Mouse (Mus musculus): ENCODE data around the gene Gm609. TPM values are rescaled to one million over a fixed set of nuclear protein-coding genes. Genes with fewer than 3 reads are reported as not detected.

Gene Gm609
- total RNA-seq, 2 experiments from 2014 or later: 0.08 to 0.23 TPM

GRCm38 (mm10) chr16:45408425-45409063 lies 84.2 kb downstream of the Gm609 start, which contains the start of gene Cd200:
Gene Cd200, minus strand, starts transcription at chr16:45409053.
- peak; percentile 37 for TF ChIP-seq CTCF (IDR thresholded peaks at IDR 0.05)
- intact Hi-C loops (cut with DNase I): loop anchor here (5.0 kb wide), 2 partner anchors 46 to 76 kb away; no protein-coding TSS in a partner anchor
- H3K27ac ChIP-seq: peak within 1 kb of the TSS; percentile 93
- H3K4me3 ChIP-seq: peak within 1 kb of the TSS; percentile 68
- peak; percentile 52 for DNase-seq

GRCm38 (mm10) chr16:45407645-45408400 lies 84.9 kb downstream of the Gm609 start:
- no peak for TF ChIP-seq CTCF (IDR thresholded peaks at IDR 0.05)
- peak overlapping the region; percentile 93 for H3K27ac ChIP-seq
- intact Hi-C loops (cut with DNase I): loop anchor here (5.0 kb wide), 2 partner anchors 46 to 76 kb away; no protein-coding TSS in a partner anchor
- H3K4me3 ChIP-seq: peak overlapping the region; percentile 68
- DNase-seq: no peak

- TF ChIP-seq CTCF (IDR thresholded peaks at IDR 0.05): no peak
- peak overlapping the region; percentile 68 for H3K4me3 ChIP-seq
- no peak for DNase-seq
- H3K27ac ChIP-seq: peak overlapping the region; percentile 93
- intact Hi-C loops (cut with DNase I): loop anchor here (5.0 kb wide), 2 partner anchors 45 to 75 kb away; no protein-coding TSS in a partner anchor
Observed at GRCm38 (mm10) chr16:45407091-45407490, 85.7 kb downstream of the Gm609 start.

- H3K27ac ChIP-seq: peak overlapping the region; percentile 73
- TF ChIP-seq CTCF (IDR thresholded peaks at IDR 0.05): no peak
- no peak for DNase-seq
Observed at GRCm38 (mm10) chr16:45402951-45403350, 89.8 kb downstream of the Gm609 start.

GRCm38 (mm10) chr16:45402036-45402435 lies 90.7 kb downstream of the Gm609 start:
- intact Hi-C loops (cut with DNase I): no loop called here
- TF ChIP-seq CTCF (IDR thresholded peaks at IDR 0.05): no peak
- H3K4me3 ChIP-seq: peak overlapping the region; percentile 50
- no peak for DNase-seq
- peak overlapping the region; percentile 73 for H3K27ac ChIP-seq

More at GRCm38 (mm10) chr16:45402951-45403350, 89.8 kb downstream of the Gm609 start:
- intact Hi-C loops (cut with DNase I): no loop called here
- peak overlapping the region; percentile 50 for H3K4me3 ChIP-seq

GRCm38 (mm10) chr16:45399947-45400555 lies 92.7 kb downstream of the Gm609 start:
- Histone ChIP-seq H3K4me3 (peak overlapping the region; percentile 49), H3K27ac (peak overlapping the region; percentile 73)
- intact Hi-C loops (cut with DNase I): no loop called here
- no peak for DNase-seq
- TF ChIP-seq CTCF (IDR thresholded peaks at IDR 0.05): no peak

- intact Hi-C loops (cut with DNase I): no loop called here
- no peak for TF ChIP-seq CTCF (IDR thresholded peaks at IDR 0.05)
- DNase-seq: peak; percentile 22
- Histone ChIP-seq H3K27ac (peak overlapping the region; percentile 73), H3K4me3 (peak overlapping the region; percentile 49)
Observed at GRCm38 (mm10) chr16:45399411-45399810, 93.4 kb downstream of the Gm609 start.

- Histone ChIP-seq H3K4me3 (no peak overlapping the region; the same call in 1 of the 2 replicates), H3K27ac (no peak overlapping the region)
- no peak for TF ChIP-seq CTCF (IDR thresholded peaks at IDR 0.05)
- intact Hi-C loops (cut with DNase I): no loop called here
- DNase-seq: no peak
Observed at GRCm38 (mm10) chr16:45397440-45397839, 95.3 kb downstream of the Gm609 start.

GRCm38 (mm10) chr16:45392246-45392645 lies 100.5 kb downstream of the Gm609 start:
- no peak overlapping the region; the same call in 1 of the 2 replicates for H3K27ac ChIP-seq
- H3K4me3 ChIP-seq: no peak overlapping the region
- no peak for TF ChIP-seq CTCF (IDR thresholded peaks at IDR 0.05)
- DNase-seq: no peak
- intact Hi-C loops (cut with DNase I): no loop called here

- Histone ChIP-seq H3K27ac (no peak overlapping the region), H3K4me3 (no peak overlapping the region)
- no peak for TF ChIP-seq CTCF (IDR thresholded peaks at IDR 0.05)
- intact Hi-C loops (cut with DNase I): no loop called here
- no peak for DNase-seq
Observed at GRCm38 (mm10) chr16:45391680-45392079, 101.1 kb downstream of the Gm609 start.

GRCm38 (mm10) chr16:45390286-45390956 lies 102.3 kb downstream of the Gm609 start:
- Histone ChIP-seq H3K4me3 (no peak overlapping the region), H3K27ac (no peak overlapping the region)
- DNase-seq: no peak
- no peak for TF ChIP-seq CTCF (IDR thresholded peaks at IDR 0.05)
- intact Hi-C loops (cut with DNase I): no loop called here

GRCm38 (mm10) chr16:45389833-45390232 lies 102.9 kb downstream of the Gm609 start:
- no peak for TF ChIP-seq CTCF (IDR thresholded peaks at IDR 0.05)
- DNase-seq: no peak
- intact Hi-C loops (cut with DNase I): no loop called here
- Histone ChIP-seq H3K27ac (no peak overlapping the region), H3K4me3 (no peak overlapping the region)

Measured in gastrocnemius, adult 2 months (tissue).